Mouse (Mus musculus): Measurements from ENCODE around the gene Ctsll3.

- TF ChIP-seq GATA1 (IDR thresholded peaks at IDR 0.05; ENCODE audit: borderline replicate concordance, low read length) (no peak), FLI1 (IDR thresholded peaks at IDR 0.05; ENCODE audit: low read length) (no peak)
These were observed 45.4 kb downstream of the Ctsll3 start for GRCm38 (mm10) chr13:60757292-60757691.

Data from megakaryocyte, embryonic 14.5 days (primary cell).